27 mouse cellular contexts compared by ENCODE assay signal in genomic region chr4:47823299-47823698, GRCm38 (mm10).
"Had no signal": no experiment of that assay in that cellular context is flagged by ENCODE, and none has a peak within 500 bp of the region (broad histone marks: within the 10 kb centered on the region; RNA-seq: fewer than 3 reads in every experiment).

No protein-coding gene starts in this region.

- H3K4me2 ChIP-seq: embryonic facial prominence, embryonic 12.5 days; embryonic facial prominence, embryonic 13.5 days; embryonic facial prominence, embryonic 15.5 days; forebrain, embryonic 12.5 days; forebrain, embryonic 13.5 days; forebrain, embryonic 15.5 days had no signal

- H3K9ac ChIP-seq: embryonic facial prominence, embryonic 12.5 days; embryonic facial prominence, embryonic 13.5 days; embryonic facial prominence, embryonic 15.5 days; forebrain, embryonic 12.5 days; forebrain, embryonic 13.5 days; forebrain, embryonic 15.5 days; forebrain, postnatal 0 days had no signal

- H3K4me1 ChIP-seq: embryonic facial prominence, embryonic 10.5 days; embryonic facial prominence, embryonic 12.5 days; embryonic facial prominence, embryonic 13.5 days; embryonic facial prominence, embryonic 15.5 days; forebrain, embryonic 10.5 days; forebrain, embryonic 12.5 days; forebrain, embryonic 13.5 days; forebrain, embryonic 15.5 days; heart, embryonic 10.5 days had no signal

- H3K27ac ChIP-seq: embryonic facial prominence, embryonic 10.5 days; embryonic facial prominence, embryonic 12.5 days; embryonic facial prominence, embryonic 13.5 days; embryonic facial prominence, embryonic 15.5 days; forebrain, embryonic 10.5 days; forebrain, embryonic 12.5 days; forebrain, embryonic 13.5 days; forebrain, embryonic 15.5 days; gastrocnemius, adult 2 months; heart, adult 2 months; heart, embryonic 10.5 days had no signal

- ATAC-seq: forebrain, embryonic 14.5 days; forebrain, embryonic 15.5 days had no signal

- DNase-seq: cerebellum, adult 18-20 months; cerebellum, adult 2 months; cerebellum, adult 8-10 months; cerebellum, adult 9-10 months; cerebellum, adult 9-11 months; cerebellum, postnatal 10 days; cerebellum, postnatal 36 days; embryo, embryonic 11 days; gastrocnemius, adult 2 months; gastrocnemius, postnatal 10 days; gastrocnemius, postnatal 14 days; gastrocnemius, postnatal 25 days; gastrocnemius, postnatal 36 days; heart, adult 18-20 months; heart, adult 2 months had no signal

- H3K36me3 ChIP-seq: embryonic facial prominence, embryonic 10.5 days; embryonic facial prominence, embryonic 12.5 days; embryonic facial prominence, embryonic 13.5 days; embryonic facial prominence, embryonic 15.5 days; forebrain, embryonic 10.5 days; forebrain, embryonic 12.5 days; forebrain, embryonic 15.5 days; heart, embryonic 10.5 days had no signal

- H3K27me3 ChIP-seq: embryonic facial prominence, embryonic 12.5 days; embryonic facial prominence, embryonic 13.5 days; embryonic facial prominence, embryonic 15.5 days; forebrain, embryonic 12.5 days; forebrain, embryonic 13.5 days; forebrain, embryonic 15.5 days had no signal

- H3K4me3 ChIP-seq: embryonic facial prominence, embryonic 10.5 days; embryonic facial prominence, embryonic 12.5 days; embryonic facial prominence, embryonic 13.5 days; embryonic facial prominence, embryonic 15.5 days; erythroblast, embryonic 14.5 days; forebrain, embryonic 10.5 days; forebrain, embryonic 12.5 days; forebrain, embryonic 13.5 days; forebrain, embryonic 15.5 days; gastrocnemius, adult 2 months; heart, adult 2 months; heart, embryonic 10.5 days had no signal

- H3K9me3 ChIP-seq: embryonic facial prominence, embryonic 10.5 days; embryonic facial prominence, embryonic 12.5 days; embryonic facial prominence, embryonic 13.5 days; embryonic facial prominence, embryonic 15.5 days; forebrain, embryonic 10.5 days; forebrain, embryonic 12.5 days; forebrain, embryonic 13.5 days; forebrain, embryonic 15.5 days; heart, embryonic 10.5 days had no signal
